Mouse (Mus musculus) intestine, embryonic 15.5 days (tissue): Measurements from ENCODE around the gene Crtac1. TPM values are rescaled to one million over a fixed set of nuclear protein-coding genes. Genes with fewer than 3 reads are reported as not detected.
A peak's percentile ranks its signal among the peaks of the same experiment; 100 is the strongest.

Experiments used
- ATAC-seq: fragments of 200-750 bp; cut with Nextera tagmentation; 2 replicates; pipeline ENCODE4 v1.8.0; 2017; ENCODE audit warnings: moderate TSS enrichment, moderate library complexity
- H3K27ac ChIP-seq: fragments of 300-500 bp; sonication (generic); 2 replicates; pipeline ENCODE4 v1.5.1; 2015; ENCODE audit warnings: mild to moderate bottlenecking, inconsistent platforms
- H3K27me3 ChIP-seq: fragments of 300-500 bp; sonication (generic); replicated peaks from 2 replicates; pipeline ENCODE4 v1.6.1; 2015; ENCODE audit warnings: inconsistent platforms
- H3K36me3 ChIP-seq: fragments of 300-500 bp; sonication (generic); 2 replicates; pipeline ENCODE4 v1.6.1; 2015; ENCODE audit warnings: inconsistent platforms
- H3K4me1 ChIP-seq: fragments of 300-500 bp; sonication (generic); replicated peaks from 2 replicates; pipeline ENCODE4 v1.6.1; 2015; ENCODE audit warnings: inconsistent platforms
- H3K4me2 ChIP-seq: fragments of 300-500 bp; sonication (generic); replicated peaks from 2 replicates; pipeline ENCODE4 v1.6.1; 2015; ENCODE audit warnings: mild to moderate bottlenecking, inconsistent platforms
- H3K4me3 ChIP-seq: fragments of 300-500 bp; sonication (generic); replicated peaks from 2 replicates; pipeline ENCODE4 v1.5.1; 2015; ENCODE audit warnings: inconsistent platforms
- H3K9ac ChIP-seq: fragments of 300-500 bp; sonication (generic); 2 replicates; pipeline ENCODE4 v1.6.1; 2015; ENCODE audit warnings: inconsistent platforms
- H3K9me3 ChIP-seq: fragments of 300-500 bp; sonication (generic); 2 replicates; pipeline ENCODE4 v1.6.1; 2016; ENCODE audit warnings: inconsistent platforms
- WGBS: fragments of 180-500 bp; shearing (Covaris S2); methylation state at CpG from one replicate; pipeline ENCODE4 v1.1.7; 2015; 5-methylcytosine and 5-hydroxymethylcytosine counted together
- polyA plus RNA-seq: library from polyadenylated mRNA; unstranded; fragments of >200 nt; fragmentation: Nextera tagmentation; extraction: Ambion mirVana; gene quantifications from 2 replicates; pipeline ENCODE4 v1.2.1, GENCODE M21; 2015

Crtac1 gene
- polyA plus RNA-seq, 1 experiment from 2014 or later = 5.8 TPM

DNA sequence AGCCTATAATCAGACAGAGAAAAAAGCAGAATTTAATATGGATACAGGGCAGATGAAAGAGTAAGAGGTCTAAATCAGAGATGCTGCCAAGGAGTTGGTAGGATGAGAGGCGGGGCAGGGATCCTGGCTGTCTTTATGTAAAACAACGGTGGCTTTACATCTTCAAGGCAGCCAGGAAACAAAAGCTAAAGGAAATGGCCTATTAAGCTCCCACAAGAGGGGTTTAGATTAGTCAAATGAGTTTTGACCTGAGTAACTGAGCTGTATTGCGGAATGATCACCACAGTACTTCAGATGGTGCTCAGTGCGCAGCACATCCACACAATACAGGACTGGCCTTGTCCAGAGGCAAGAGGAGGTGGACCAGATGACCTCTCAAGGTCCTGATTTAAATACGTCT is 21.7 kb downstream of the Crtac1 start:
- WGBS = 43% methylated on average over 5 of the region's 5 CpGs
- Histone ChIP-seq H3K36me3 (no peaks in the 10 kb centered on the region), H3K9ac (no peak overlapping the region), H3K4me3 (no peak overlapping the region), H3K4me2 (no peak overlapping the region), H3K27ac (no peak overlapping the region), H3K9me3 (no peaks in the 10 kb centered on the region), H3K27me3 (peaks cover 18% of the 10 kb centered on the region), H3K4me1 (peaks cover 4% of the 10 kb centered on the region; the same call in 1 of the 2 replicates)
- no peak for ATAC-seq

GRCm38 (mm10) chr19:42409226-42409625 is 22.4 kb downstream of the Crtac1 start:
- 2% methylated on average over 19 of the region's 19 CpGs for WGBS
- H3K36me3 ChIP-seq = no peaks in the 10 kb centered on the region
- ATAC-seq = no peak
- peak overlapping the region; percentile 26; the same call in 1 of the 2 replicates for H3K4me2 ChIP-seq
- H3K27me3 ChIP-seq = peaks cover 18% of the 10 kb centered on the region
- H3K9ac ChIP-seq = no peak overlapping the region
- no peak overlapping the region for H3K27ac ChIP-seq
- peaks cover 4% of the 10 kb centered on the region; the same call in 1 of the 2 replicates for H3K4me1 ChIP-seq
- H3K4me3 ChIP-seq = no peak overlapping the region
- H3K9me3 ChIP-seq = no peaks in the 10 kb centered on the region

DNA sequence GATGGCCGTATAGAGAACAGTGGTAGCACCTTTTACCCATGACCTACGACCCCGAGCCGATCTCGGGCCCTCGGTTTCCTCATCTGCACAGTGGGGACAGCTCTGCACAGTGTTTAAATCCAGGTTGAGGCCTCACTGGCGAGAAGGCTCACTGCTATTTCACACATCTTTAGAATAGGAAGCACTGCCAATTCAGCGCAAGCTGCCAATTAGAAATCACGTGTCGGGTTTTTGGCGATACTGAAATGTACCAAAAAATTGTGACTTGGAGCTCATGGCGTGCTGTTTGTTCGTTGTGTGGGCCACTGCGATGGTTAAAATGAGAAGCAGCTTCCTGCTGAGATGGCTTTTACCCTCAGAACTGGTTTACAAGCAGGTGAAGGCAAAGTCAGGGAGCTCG is 27.2 kb downstream of the Crtac1 start:
- no peak for ATAC-seq

DNA sequence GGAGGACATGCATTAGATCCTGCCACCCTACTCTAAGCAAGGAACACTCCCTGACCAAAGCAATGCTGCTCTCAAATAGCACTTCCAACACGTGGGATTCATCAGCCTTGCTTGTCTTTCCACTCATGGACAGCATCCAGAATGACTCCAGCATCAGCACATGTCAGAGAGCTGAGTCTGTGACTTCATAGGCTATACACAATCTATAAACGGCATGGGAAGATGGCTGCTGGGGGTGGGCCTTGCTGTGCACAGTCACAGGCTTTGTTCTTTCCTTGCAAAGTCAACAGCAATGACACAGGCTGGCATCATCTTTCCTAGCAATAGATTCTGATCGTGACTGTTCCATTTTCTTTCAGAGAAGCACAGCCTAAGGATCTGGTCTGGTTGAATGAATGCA is 31.6 kb downstream of the Crtac1 start:
- no peak overlapping the region for H3K4me2 ChIP-seq
- no peaks in the 10 kb centered on the region for H3K27me3 ChIP-seq
- 49% methylated on average over 3 of the region's 3 CpGs for WGBS
- H3K4me1 ChIP-seq = no peaks in the 10 kb centered on the region
- no peaks in the 10 kb centered on the region for H3K9me3 ChIP-seq
- H3K9ac ChIP-seq = no peak overlapping the region
- H3K27ac ChIP-seq = no peak overlapping the region
- H3K36me3 ChIP-seq = no peaks in the 10 kb centered on the region
- ATAC-seq = no peak
- H3K4me3 ChIP-seq = no peak overlapping the region

More for the DNA sequence above, 27.2 kb downstream of the Crtac1 start:
- H3K4me1 ChIP-seq = peaks cover 4% of the 10 kb centered on the region; the same call in 1 of the 2 replicates
- no peak overlapping the region for H3K4me3 ChIP-seq
- no peaks in the 10 kb centered on the region for H3K9me3 ChIP-seq
- peaks cover 8% of the 10 kb centered on the region; the same call in 1 of the 2 replicates for H3K27me3 ChIP-seq
- no peak overlapping the region for H3K27ac ChIP-seq
- H3K36me3 ChIP-seq = no peaks in the 10 kb centered on the region
- H3K9ac ChIP-seq = no peak overlapping the region
- H3K4me2 ChIP-seq = no peak overlapping the region
- 89% methylated on average over 15 of the region's 15 CpGs for WGBS

DNA sequence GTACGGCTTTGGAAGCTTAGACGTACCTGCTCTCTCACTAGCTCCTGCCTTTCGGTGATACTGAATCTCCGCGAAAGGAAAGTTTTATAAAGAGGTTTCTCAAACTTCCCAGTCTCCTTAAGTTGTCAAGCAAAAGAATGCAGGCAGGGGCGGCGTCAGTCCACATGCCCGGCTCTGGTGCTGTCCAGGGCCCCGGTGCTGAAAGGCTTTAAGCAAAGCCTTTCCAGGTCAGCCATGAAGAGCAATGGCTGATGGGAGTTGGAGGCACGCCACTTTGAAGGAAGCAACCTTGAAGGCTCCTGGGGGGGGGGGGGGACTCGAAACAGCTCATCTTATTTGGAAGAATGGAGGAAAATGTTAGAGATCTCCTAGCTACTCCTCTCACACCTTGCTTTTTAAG is 34.3 kb downstream of the Crtac1 start:
- no peaks in the 10 kb centered on the region for H3K4me1 ChIP-seq
- no peak for ATAC-seq
- H3K36me3 ChIP-seq = no peaks in the 10 kb centered on the region
- no peak overlapping the region for H3K27ac ChIP-seq
- no peak overlapping the region for H3K4me2 ChIP-seq
- H3K4me3 ChIP-seq = no peak overlapping the region
- WGBS = 14% methylated on average over 11 of the region's 11 CpGs
- H3K9me3 ChIP-seq = no peaks in the 10 kb centered on the region
- no peaks in the 10 kb centered on the region for H3K27me3 ChIP-seq
- no peak overlapping the region for H3K9ac ChIP-seq

DNA sequence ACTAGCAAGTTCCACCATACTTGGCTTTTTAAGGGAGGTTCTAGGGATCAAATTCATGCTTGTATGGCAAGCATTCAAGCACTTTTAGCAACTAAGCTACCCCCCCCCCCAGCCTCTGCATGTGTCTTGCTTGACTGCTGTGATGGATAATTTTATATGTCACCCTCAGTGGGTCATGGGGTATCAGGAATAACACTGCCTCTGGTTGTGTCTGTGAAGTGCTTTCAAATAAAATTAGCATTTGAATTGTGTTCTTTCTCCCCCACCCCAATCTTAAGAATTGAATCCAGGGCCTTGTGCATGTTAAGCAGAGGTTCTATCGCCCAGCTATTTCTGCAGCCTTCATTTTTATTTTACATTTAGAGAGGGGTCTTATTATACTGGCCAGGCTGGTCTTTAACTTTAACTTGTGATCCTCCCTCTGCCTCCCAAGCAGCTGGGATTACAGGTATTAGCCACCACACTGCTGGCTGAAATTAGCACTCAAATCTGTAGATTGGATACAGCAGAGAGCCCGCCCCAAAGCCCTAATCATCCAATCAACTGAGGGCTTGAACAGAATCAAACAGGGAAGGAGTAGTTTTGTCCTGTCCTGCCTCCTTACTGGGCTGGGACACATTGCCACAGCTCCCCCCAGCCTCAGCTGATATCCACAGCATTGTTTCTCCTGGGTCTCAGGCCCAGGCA is 36.6 kb downstream of the Crtac1 start:
- ATAC-seq = no peak

DNA sequence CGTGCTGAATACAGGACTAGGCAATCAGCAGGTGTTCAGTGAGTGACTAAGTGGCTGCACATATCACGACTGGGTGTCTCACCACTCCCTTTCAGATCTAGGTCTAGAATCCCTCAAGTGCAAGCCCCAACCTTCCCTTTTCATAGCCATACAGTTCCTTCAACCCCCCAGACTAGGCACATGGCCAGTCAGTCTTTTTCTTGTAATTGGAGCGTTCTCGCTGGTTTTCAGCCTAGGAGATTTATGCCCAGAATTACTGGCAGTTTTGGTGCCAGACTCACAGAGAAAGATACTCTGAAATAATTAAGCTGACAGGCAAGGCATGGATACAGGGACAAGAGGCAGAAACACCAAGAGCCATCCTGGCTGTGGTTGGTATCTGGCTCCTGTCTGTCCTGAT is 37.7 kb downstream of the Crtac1 start:
- Histone ChIP-seq H3K9me3 (no peaks in the 10 kb centered on the region), H3K27me3 (no peaks in the 10 kb centered on the region), H3K4me1 (no peaks in the 10 kb centered on the region), H3K4me3 (no peak overlapping the region), H3K4me2 (no peak overlapping the region), H3K9ac (no peak overlapping the region), H3K36me3 (no peaks in the 10 kb centered on the region), H3K27ac (no peak overlapping the region)
- no peak for ATAC-seq
- WGBS = 78% methylated on average over 4 of the region's 4 CpGs

More for the DNA sequence above, 36.6 kb downstream of the Crtac1 start:
- H3K27ac ChIP-seq = no peak overlapping the region
- no peaks in the 10 kb centered on the region for H3K4me1 ChIP-seq
- H3K36me3 ChIP-seq = no peaks in the 10 kb centered on the region
- H3K9me3 ChIP-seq = no peaks in the 10 kb centered on the region
- WGBS = 69% methylated on average over 2 of the region's 2 CpGs
- no peak overlapping the region for H3K4me3 ChIP-seq
- H3K27me3 ChIP-seq = no peaks in the 10 kb centered on the region
- no peak overlapping the region for H3K4me2 ChIP-seq
- H3K9ac ChIP-seq = no peak overlapping the region

GRCm38 (mm10) chr19:42392094-42392493 is 39.5 kb downstream of the Crtac1 start:
- no peak for ATAC-seq
- H3K4me2 ChIP-seq = no peak overlapping the region
- H3K9me3 ChIP-seq = no peaks in the 10 kb centered on the region
- H3K27me3 ChIP-seq = no peaks in the 10 kb centered on the region
- no peak overlapping the region for H3K4me3 ChIP-seq
- H3K4me1 ChIP-seq = no peaks in the 10 kb centered on the region
- no peak overlapping the region for H3K9ac ChIP-seq
- H3K27ac ChIP-seq = no peak overlapping the region
- H3K36me3 ChIP-seq = no peaks in the 10 kb centered on the region
- 84% methylated on average over 8 of the region's 8 CpGs for WGBS

DNA sequence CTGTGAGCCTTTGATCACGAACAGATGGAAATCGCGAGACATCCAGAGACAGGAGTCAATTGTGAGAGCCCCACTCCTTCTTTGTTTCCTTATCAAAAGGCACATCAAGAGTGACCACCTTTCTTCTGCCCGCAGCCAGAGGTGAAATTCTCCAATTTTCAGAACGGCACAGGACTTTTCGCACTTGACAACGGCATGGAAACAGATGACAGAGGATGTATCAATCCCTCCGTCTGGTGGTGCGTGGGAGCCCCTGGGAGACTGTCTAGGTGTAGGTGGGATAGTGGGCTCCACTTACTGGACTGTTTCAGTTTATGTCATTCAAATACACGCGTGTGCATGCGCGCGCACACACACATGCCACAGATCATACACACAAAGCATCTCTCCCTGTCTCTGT is 42.0 kb downstream of the Crtac1 start:
- H3K9ac ChIP-seq = no peak overlapping the region
- no peaks in the 10 kb centered on the region for H3K9me3 ChIP-seq
- ATAC-seq = no peak
- whole genome bisulfite sequencing = 87% methylated on average over 14 of the region's 14 CpGs
- H3K27ac ChIP-seq = no peak overlapping the region
- no peak overlapping the region for H3K4me3 ChIP-seq
- H3K4me1 ChIP-seq = no peaks in the 10 kb centered on the region
- no peaks in the 10 kb centered on the region for H3K36me3 ChIP-seq
- H3K4me2 ChIP-seq = no peak overlapping the region
- H3K27me3 ChIP-seq = 0 out of 2 replicates have a peak, but pooled peaks cover 2% of the 10 kb centered on the region

DNA sequence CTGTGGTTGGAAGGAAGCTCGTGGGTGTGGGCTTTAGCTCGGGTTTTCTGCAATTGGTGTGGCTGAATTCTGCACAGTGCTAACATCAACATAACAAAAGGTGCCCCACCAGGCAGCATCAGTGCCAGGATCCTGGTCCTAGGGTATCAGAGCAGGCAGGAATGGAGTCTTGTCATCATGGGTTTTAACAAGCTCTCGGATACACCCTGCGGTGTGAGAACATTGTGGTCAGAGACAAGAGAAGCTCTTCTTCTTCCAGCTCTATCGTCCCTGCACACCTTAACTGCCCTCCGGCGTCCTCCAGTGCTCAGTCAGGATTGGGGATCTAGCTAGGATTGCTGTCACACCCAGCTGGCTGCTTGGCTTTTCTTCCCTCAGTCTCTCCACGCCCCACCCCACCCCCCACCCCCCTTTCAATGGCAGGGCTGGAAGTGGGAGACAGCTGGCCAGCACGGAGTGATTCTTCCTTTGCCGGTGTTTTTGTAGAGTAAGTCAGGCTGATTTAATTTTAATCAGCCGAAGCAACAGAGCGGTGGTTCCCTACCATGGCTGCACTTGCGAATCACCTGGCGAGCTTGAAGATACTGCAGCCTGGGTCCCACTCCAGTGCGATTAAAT is 46.5 kb downstream of the Crtac1 start:
- Histone ChIP-seq H3K9ac (no peak overlapping the region), H3K4me3 (no peak overlapping the region), H3K27ac (no peak overlapping the region), H3K9me3 (no peaks in the 10 kb centered on the region), H3K36me3 (no peaks in the 10 kb centered on the region), H3K4me2 (no peak overlapping the region), H3K4me1 (no peaks in the 10 kb centered on the region), H3K27me3 (peaks cover 30% of the 10 kb centered on the region)
- ATAC-seq = no peak
- 23% methylated on average over 15 of the region's 15 CpGs for WGBS

- ATAC-seq = no peak
- WGBS = 3% methylated on average over 13 of the region's 13 CpGs
- peak overlapping the region; percentile 49 for H3K4me2 ChIP-seq
- H3K27me3 ChIP-seq = peaks cover 30% of the 10 kb centered on the region
- H3K4me1 ChIP-seq = no peaks in the 10 kb centered on the region
- H3K36me3 ChIP-seq = no peaks in the 10 kb centered on the region
- H3K4me3 ChIP-seq = peak overlapping the region; percentile 11; the same call in 1 of the 2 replicates
- H3K9me3 ChIP-seq = no peaks in the 10 kb centered on the region
- H3K9ac ChIP-seq = no peak overlapping the region
- no peak overlapping the region for H3K27ac ChIP-seq
Observed at GRCm38 (mm10) chr19:42380981-42381373, 50.6 kb downstream of the Crtac1 start.

DNA sequence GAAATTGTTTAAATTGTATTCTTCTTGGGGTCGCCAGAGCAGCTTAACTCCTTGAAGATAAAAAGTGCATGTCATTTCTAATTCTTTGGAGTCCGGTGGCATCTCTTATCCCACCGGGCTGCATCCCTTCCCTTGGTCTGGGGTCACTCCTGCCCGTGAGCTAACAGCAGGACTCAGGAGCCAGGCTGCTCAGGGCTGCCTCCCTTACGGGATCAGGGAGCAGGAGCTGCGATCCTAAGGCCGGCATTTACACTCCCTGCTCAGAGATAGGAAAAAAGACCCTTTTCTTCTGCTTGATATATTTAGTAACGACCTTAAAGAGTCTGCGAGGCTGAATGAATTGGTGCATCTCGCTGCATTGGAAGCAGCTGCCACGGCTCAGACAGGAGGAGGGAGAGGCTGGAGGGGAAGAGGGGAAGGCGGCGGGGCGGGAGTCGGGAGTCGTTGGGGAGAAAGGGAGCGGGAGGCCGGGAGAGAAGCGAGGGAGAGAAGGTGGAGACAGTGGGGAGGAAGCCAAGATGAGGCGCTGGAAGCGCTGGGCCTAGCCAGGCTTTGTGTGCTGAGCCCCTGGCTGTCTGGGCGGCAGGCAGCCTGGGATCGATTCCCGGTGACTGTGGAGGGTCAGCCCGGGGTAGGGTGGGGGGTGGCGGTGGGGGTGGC is 51.1 kb downstream of the Crtac1 start:
- Histone ChIP-seq H3K27ac (no peak overlapping the region), H3K9me3 (no peaks in the 10 kb centered on the region), H3K4me1 (no peaks in the 10 kb centered on the region), H3K4me2 (peak overlapping the region; percentile 49), H3K36me3 (no peaks in the 10 kb centered on the region), H3K27me3 (peaks cover 30% of the 10 kb centered on the region), H3K4me3 (peak overlapping the region; percentile 11; the same call in 1 of the 2 replicates), H3K9ac (no peak overlapping the region)
- 2% methylated on average over 25 of the region's 26 CpGs for WGBS
- peak; percentile 47; the same call in 1 of the 2 replicates for ATAC-seq
